Comparison of ENCODE assay signal across 8 mouse cellular contexts in the genomic region with DNA sequence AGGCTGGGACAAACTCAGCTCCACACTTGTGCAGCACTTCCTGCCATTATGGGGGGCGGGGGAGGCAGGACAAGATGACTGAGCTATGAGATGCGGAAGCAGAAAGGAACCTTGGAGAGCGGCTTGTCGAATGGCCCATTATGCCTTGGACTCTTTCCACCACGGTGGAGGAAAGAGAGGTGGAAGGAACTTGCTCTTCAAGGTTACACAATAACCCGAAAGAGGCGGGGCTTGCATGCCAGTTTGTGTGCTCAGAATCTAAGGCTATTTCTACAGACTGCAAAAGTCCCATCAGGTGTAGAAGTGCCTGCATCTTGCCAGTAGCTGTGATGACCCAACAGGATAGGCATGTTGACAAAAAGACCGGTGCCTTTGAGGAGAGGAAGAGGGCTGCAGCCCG.
A peak's percentile ranks its signal among the peaks of the same experiment; 100 is the strongest.
DNase-seq lines count a peak whose midpoint lies in the region; ATAC-seq and TF ChIP-seq lines count a peak whose summit lies in the region.

No protein-coding gene starts in this region.

- in situ Hi-C loops in CH12.LX (cut with MboI; ENCODE audit: low pct_ligation_motif_present, low pct_unique_long_range_greater_than_20kb, low sequenced_read_pairs): no loop called here

- no peaks in the 10 kb centered on the region for H3K36me3 ChIP-seq in forebrain, postnatal 0 days (ENCODE audit: insufficient read depth)
- no peaks in the 10 kb centered on the region for H3K36me3 ChIP-seq in forebrain, embryonic 10.5 days (replicated peaks)
- no peaks in the 10 kb centered on the region for H3K36me3 ChIP-seq in CH12.LX (replicated peaks in 1 of 2; ENCODE audit: control insufficient read depth in 1 of 2, insufficient read depth in 1 of 2, low read length in 1 of 2)
- H3K36me3 ChIP-seq in liver, postnatal 0 days (replicated peaks; ENCODE audit: insufficient read depth, low read length): no peaks in the 10 kb centered on the region
- no peaks in the 10 kb centered on the region for H3K36me3 ChIP-seq in midbrain, embryonic 10.5 days

- no peak for TF ChIP-seq CTCF in forebrain, postnatal 0 days (IDR thresholded peaks at IDR 0.05; ENCODE audit: low read depth)
- no peak for TF ChIP-seq CTCF in CH12.LX (conservative IDR thresholded peaks at IDR 0.05 in 1 of 2, IDR thresholded peaks at IDR 0.05 in 1 of 2; ENCODE audit: low read depth in 2 of 2, low read length in 2 of 2)
- no peak for TF ChIP-seq CTCF in liver, postnatal 0 days (IDR thresholded peaks at IDR 0.05; ENCODE audit: low read depth)
- TF ChIP-seq CTCF in gastrocnemius, adult 2 months (IDR thresholded peaks at IDR 0.05): no peak

- no peak overlapping the region for H3K4me3 ChIP-seq in forebrain, postnatal 0 days (ENCODE audit: low read depth, low read length)
- H3K4me3 ChIP-seq in forebrain, embryonic 10.5 days: no peak overlapping the region
- H3K4me3 ChIP-seq in CH12.LX (replicated peaks in 1 of 3; ENCODE audit: low read depth in 2 of 3, low read length in 2 of 3, poor library complexity in 1 of 3): no peak overlapping the region
- H3K4me3 ChIP-seq in liver, postnatal 0 days (ENCODE audit: low read depth, low read length): no peak overlapping the region
- no peak overlapping the region for H3K4me3 ChIP-seq in gastrocnemius, adult 2 months
- no peak overlapping the region for H3K4me3 ChIP-seq in midbrain, embryonic 10.5 days

- H3K9me3 ChIP-seq in forebrain, postnatal 0 days (ENCODE audit: low read length): no peaks in the 10 kb centered on the region
- H3K9me3 ChIP-seq in forebrain, embryonic 10.5 days: 0 out of 2 replicates have a peak, but pooled peaks cover under 1% of the 10 kb centered on the region
- no peaks in the 10 kb centered on the region for H3K9me3 ChIP-seq in CH12.LX (replicated peaks; ENCODE audit: low read length)
- H3K9me3 ChIP-seq in liver, postnatal 0 days (ENCODE audit: low read length): no peaks in the 10 kb centered on the region
- H3K9me3 ChIP-seq in midbrain, embryonic 10.5 days (replicated peaks): no peaks in the 10 kb centered on the region

- ATAC-seq in forebrain, postnatal 0 days: no peak
- ATAC-seq in granulocyte monocyte progenitor cell, adult 5-6 weeks (replicated peaks; ENCODE audit: poor library complexity, severe bottlenecking): peak; percentile 96
- peak; percentile 50 for ATAC-seq in liver, postnatal 0 days

- TF ChIP-seq RAD21 in CH12.LX (IDR thresholded peaks at IDR 0.05; ENCODE audit: low read depth, low read length): no peak

- no peak overlapping the region for H3K4me2 ChIP-seq in forebrain, postnatal 0 days (ENCODE audit: low read depth)
- H3K4me2 ChIP-seq in CH12.LX (ENCODE audit: insufficient read depth, low read depth, poor library complexity, severe bottlenecking): no peak overlapping the region
- no peak overlapping the region for H3K4me2 ChIP-seq in liver, postnatal 0 days (ENCODE audit: low read depth, low read length)

- peaks cover 22% of the 10 kb centered on the region for H3K4me1 ChIP-seq in forebrain, postnatal 0 days (ENCODE audit: insufficient read depth)
- peaks cover 28% of the 10 kb centered on the region for H3K4me1 ChIP-seq in forebrain, embryonic 10.5 days
- H3K4me1 ChIP-seq in CH12.LX (ENCODE audit: control insufficient read depth in 1 of 2, insufficient read depth in 2 of 2): peaks cover 0 to 24% of the 10 kb centered on the region in 2 experiments; a peak in 2 of 4 replicates
- H3K4me1 ChIP-seq in liver, postnatal 0 days (ENCODE audit: insufficient read depth): no peaks in the 10 kb centered on the region
- peaks cover 24% of the 10 kb centered on the region for H3K4me1 ChIP-seq in midbrain, embryonic 10.5 days

- H3K9ac ChIP-seq in forebrain, postnatal 0 days: no peak overlapping the region
- no peak overlapping the region for H3K9ac ChIP-seq in CH12.LX (ENCODE audit: insufficient read depth, low read depth)
- no peak overlapping the region for H3K9ac ChIP-seq in liver, postnatal 0 days (replicated peaks)

- intact Hi-C loops in left cerebral cortex, postnatal 25 days (cut with DNase I): no loop called here
- intact Hi-C loops in gastrocnemius, adult 2 months (cut with DNase I): no loop called here

- H3K27me3 ChIP-seq in forebrain, postnatal 0 days (ENCODE audit: insufficient read depth, low read length): no peaks in the 10 kb centered on the region
- H3K27me3 ChIP-seq in forebrain, embryonic 10.5 days (ENCODE audit: poor library complexity, severe bottlenecking): no peaks in the 10 kb centered on the region
- no peaks in the 10 kb centered on the region for H3K27me3 ChIP-seq in CH12.LX (replicated peaks)
- no peaks in the 10 kb centered on the region for H3K27me3 ChIP-seq in liver, postnatal 0 days (ENCODE audit: insufficient read depth, low read length)
- H3K27me3 ChIP-seq in midbrain, embryonic 10.5 days (ENCODE audit: low read depth, poor library complexity, severe bottlenecking): no peaks in the 10 kb centered on the region

- H3K79me2 ChIP-seq in CH12.LX (replicated peaks; ENCODE audit: control insufficient read depth, extremely low read depth, insufficient read depth, poor library complexity, severe bottlenecking): no peaks in the 10 kb centered on the region

- H3K27ac ChIP-seq in forebrain, postnatal 0 days (ENCODE audit: low read depth, low read length): peak overlapping the region; percentile 64
- no peak overlapping the region for H3K27ac ChIP-seq in forebrain, embryonic 10.5 days
- H3K27ac ChIP-seq in CH12.LX (ENCODE audit: insufficient read depth, low read depth): no peak overlapping the region
- no peak overlapping the region for H3K27ac ChIP-seq in liver, postnatal 0 days (ENCODE audit: low read depth)
- no peak overlapping the region for H3K27ac ChIP-seq in gastrocnemius, adult 2 months
- H3K27ac ChIP-seq in midbrain, embryonic 10.5 days (replicated peaks): no peak overlapping the region

- WGBS in forebrain, postnatal 0 days: 70% methylated on average over 9 of the region's 9 CpGs
- WGBS in forebrain, embryonic 10.5 days: 92% methylated on average over 9 of the region's 9 CpGs
- 28% methylated on average over 9 of the region's 9 CpGs for whole genome bisulfite sequencing in liver, postnatal 0 days (ENCODE audit: insufficient replicate concordance)
- WGBS in midbrain, embryonic 10.5 days: 92% methylated on average over 9 of the region's 9 CpGs

- no peak for TF ChIP-seq POLR2A in CH12.LX (IDR thresholded peaks at IDR 0.05; ENCODE audit: low read depth, low read length)

- dilution Hi-C loops in CH12.LX (cut with MboI; ENCODE audit: extremely low pct_ligation_motif_present, extremely low pct_unique_long_range_greater_than_20kb, low sequenced_read_pairs): no loop called here

- DNase-seq in forebrain, postnatal 0 days: no peak
- no peak for DNase-seq in forebrain, embryonic 10.5 days (ENCODE audit: extremely low spot score, low spot score)
- DNase-seq in CH12.LX (ENCODE audit: extremely low read depth): peak; percentile 21
- peak; percentile 29 for DNase-seq in liver, postnatal 0 days
- no peak for DNase-seq in left cerebral cortex, postnatal 25 days (ENCODE audit: low spot score in 2 of 2)
- DNase-seq in gastrocnemius, adult 2 months: no peak
- DNase-seq in midbrain, embryonic 10.5 days (ENCODE audit: low spot score): no peak

- TF ChIP-seq EP300 in CH12.LX (IDR thresholded peaks at IDR 0.05; ENCODE audit: low read length): no peak
- TF ChIP-seq EP300 in liver, postnatal 0 days (IDR thresholded peaks at IDR 0.05; ENCODE audit: low read depth): no peak

TF ChIP-seq in CH12.LX, 34 proteins besides CTCF, POLR2A, EP300 and RAD21:
- TF ChIP-seq ZNF384 (IDR thresholded peaks at IDR 0.05; ENCODE audit: low read depth, low read length): no peak
- TF ChIP-seq CHD1 (IDR thresholded peaks at IDR 0.05; ENCODE audit: low read depth, low read length): no peak

Comparison
In these comparisons a context has a peak if more than half of its experiments do, and no peak if none do; other contexts are left out.
1. DNase-seq: peak in CH12.LX (single experiment) and liver, postnatal 0 days (single experiment); none in forebrain, postnatal 0 days (single experiment), forebrain, embryonic 10.5 days (single experiment), left cerebral cortex, postnatal 25 days (0 of 2), gastrocnemius, adult 2 months (single experiment) and midbrain, embryonic 10.5 days (single experiment).